Mouse (Mus musculus) brain, embryonic 14.5 days (tissue): ENCODE measurements at regions not wholly inside any gene's neighbourhood (a gene's known extent, or its start where the extent isn't known, plus 50 kb on each side); places are given as distances from the start of the nearest gene placed in this dataset.

ENCODE experiments used
- CTCF ChIP-seq: fragments of 200-500 bp; IDR thresholded peaks from 2 replicates; pipeline ENCODE4 v1.5.1; 2012; ENCODE audit warnings: inconsistent platforms, mild to moderate bottlenecking, moderate library complexity, borderline replicate concordance; ENCODE audit not compliant: insufficient read depth, insufficient read length; ENCODE audit errors: extremely low read depth
- POLR2A ChIP-seq: fragments of 200-500 bp; IDR thresholded peaks from 2 replicates; pipeline ENCODE4 v1.6.1; 2012; ENCODE audit warnings: mild to moderate bottlenecking, inconsistent platforms, borderline replicate concordance; ENCODE audit not compliant: poor library complexity, insufficient read depth, insufficient read length, severe bottlenecking; ENCODE audit errors: extremely low read depth

GRCm38 (mm10) chr13:112046247-112047211 lies 237.7 kb upstream of the Map3k1 start:
- no peak for TF ChIP-seq CTCF
- TF ChIP-seq POLR2A = no peak
